Mouse (Mus musculus): Measurements from ENCODE around the gene Mpp4.

DNA sequence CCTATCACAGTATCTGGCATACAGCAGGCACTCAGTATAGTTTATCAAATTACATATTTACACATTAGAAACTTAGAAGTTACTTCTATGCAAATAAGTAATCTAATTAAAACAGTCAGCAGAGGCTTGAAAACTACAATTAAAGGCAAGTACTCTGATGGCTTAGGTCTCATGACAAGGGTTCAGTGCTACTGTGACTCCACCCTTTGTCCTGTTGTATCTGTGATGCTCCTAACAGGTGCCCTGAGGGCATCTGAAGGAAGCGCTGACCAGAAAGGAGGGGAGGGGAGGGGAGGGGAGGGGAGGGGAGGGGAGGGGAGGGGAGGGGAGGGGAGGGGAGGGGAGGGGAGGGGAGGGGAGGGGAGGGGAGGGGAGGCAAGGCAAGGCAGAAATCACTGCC lies 49.8 kb upstream of the Mpp4 start:
- TF ChIP-seq POLR2A (IDR thresholded peaks at IDR 0.05; ENCODE audit: extremely low read depth, insufficient read depth, low read length) (no peak), CTCF (IDR thresholded peaks at IDR 0.05; ENCODE audit: extremely low read depth, insufficient read depth, low read length) (no peak)

Data from cortical plate, adult 2 months (tissue).